Mouse (Mus musculus) heart, adult 18-20 months (tissue): ENCODE measurements at regions not wholly inside any gene's neighbourhood (a gene's known extent, or its start where the extent isn't known, plus 50 kb on each side); places are given as distances from the start of the nearest gene placed in this dataset.
A peak's percentile ranks its signal among the peaks of the same experiment; 100 is the strongest.
"Not testable (repeated sequence)": the region's sequence is repeated elsewhere in the genome, so short reads cannot be mapped to it uniquely, and the experiment has no call there.

Experiments
- DNase-seq, 2 experiments: peaks; one replicate each; pipeline ENCODE4 v3.0.0; 2021 to 2022; ENCODE audit warnings: mixed read lengths in 1 of 2

- DNase-seq, result no peak
These were observed 85.6 kb downstream of the Gxylt1 start for GRCm38 (mm10) chr15:93189266-93189855.

DNA sequence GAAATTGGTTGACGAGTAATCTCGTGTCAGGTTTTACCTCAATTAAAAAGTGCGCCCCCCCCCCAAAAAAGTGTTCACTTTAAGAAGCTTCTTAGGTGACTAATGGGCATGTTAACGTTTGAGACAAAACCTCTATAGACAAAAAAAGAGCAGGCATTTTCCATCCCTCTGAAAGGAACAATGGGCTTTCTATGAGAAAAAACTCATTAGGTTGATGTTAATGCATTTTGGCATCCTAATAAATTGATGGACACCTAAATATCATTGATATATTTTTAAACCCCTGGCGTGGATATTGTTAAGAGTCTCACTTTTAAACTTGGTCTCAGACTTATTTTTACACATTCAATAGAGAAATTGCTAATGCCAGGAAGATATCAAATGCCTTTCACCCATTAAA is 98.8 kb downstream of the Gxylt1 start:
- no peak for DNase-seq

DNA sequence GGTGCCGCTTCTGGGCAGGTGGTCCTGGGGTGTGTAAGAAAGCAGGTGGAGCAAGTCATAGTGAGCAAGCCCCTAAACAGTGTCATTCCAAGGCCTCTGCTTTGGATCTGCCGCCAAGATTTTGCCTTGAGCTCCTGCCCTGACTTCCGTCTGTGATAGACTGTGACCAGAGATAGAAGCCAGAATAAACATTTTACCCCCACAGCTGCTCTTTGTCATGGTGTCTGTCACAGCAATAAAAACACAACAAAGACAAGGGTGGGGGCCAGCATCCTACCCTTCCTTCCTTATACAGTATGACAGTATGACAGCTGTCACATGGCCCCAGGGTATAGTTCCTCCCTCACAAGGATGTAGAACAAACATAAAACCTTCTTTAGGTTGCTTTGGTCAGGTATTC is 106.2 kb downstream of the Gxylt1 start:
- DNase-seq, result peak in 1 of 2 experiments; percentile 3

DNA sequence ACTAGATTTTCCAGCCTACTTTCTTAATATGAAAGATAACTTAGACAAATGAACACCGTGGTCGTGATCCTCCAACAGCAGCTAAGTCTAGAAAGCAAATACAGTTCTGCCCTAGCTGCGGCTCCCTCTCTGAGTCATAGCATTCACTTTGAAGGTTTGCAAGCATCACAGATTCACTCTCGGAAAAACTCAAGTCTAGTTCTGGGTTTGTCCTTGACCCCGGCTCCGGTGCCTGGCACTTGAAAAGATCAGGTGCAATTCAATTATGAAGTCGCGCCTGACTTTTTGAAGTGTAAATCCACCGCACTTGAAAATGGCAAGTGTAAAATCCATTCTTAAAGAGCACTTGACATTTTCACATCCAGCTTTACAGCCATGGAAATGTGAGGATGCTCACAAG is 107.5 kb downstream of the Gxylt1 start:
- no peak for DNase-seq

DNA sequence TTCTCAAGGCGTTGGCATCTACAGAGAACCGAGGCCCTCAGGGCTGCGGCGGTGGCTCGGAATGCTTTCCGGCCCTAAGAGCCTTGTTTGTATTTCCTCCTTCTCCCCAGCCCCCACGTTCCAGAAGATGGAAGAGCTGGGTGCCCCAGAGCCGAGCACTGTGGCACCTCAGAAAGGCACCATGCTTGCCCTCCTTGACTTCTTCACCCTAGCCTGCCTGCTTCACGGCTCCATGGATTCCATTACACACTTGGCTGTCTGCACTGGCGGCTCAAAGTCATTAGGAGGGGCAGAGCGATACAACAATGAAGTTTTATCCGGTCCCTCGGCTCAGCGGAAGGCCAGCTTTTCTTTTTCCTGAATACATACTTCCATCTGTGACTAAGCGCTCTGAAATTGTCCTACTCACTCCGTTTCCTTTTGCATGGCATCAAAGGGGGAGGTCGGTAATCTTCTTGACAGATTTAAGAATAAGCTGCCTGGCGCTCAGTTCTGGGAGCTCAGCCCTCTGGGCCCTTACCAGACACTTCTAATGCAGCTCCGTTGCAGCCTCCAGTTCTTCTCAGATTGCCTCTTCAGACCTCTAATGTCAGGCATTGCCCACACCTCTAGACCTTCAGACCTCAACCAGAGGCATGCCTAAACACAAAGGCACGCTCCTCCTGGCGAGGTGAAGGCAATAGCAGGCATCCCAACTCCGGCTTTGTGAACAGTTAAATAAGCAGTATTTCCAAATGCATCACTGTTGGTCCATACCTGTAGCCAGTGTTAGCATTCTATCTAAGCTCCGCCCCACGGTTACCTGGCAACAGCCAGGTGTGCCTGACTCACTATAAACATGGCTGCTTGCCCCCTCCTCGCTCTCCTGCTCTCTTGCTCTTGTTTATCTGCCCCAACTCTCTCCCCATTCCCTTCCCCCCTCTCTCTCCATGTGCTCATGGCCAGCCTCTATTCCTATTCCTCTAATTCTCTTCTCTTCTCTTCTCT is 112.8 kb downstream of the Gxylt1 start:
- peak; percentile 2 to 5 for DNase-seq

GRCm38 (mm10) chr15:93161329-93161728 is 113.7 kb downstream of the Gxylt1 start:
- DNase-seq, result peak; percentile 5 to 20

- no peak for DNase-seq
These were observed 119.2 kb downstream of the Gxylt1 start for GRCm38 (mm10) chr15:93155756-93156155.

DNA sequence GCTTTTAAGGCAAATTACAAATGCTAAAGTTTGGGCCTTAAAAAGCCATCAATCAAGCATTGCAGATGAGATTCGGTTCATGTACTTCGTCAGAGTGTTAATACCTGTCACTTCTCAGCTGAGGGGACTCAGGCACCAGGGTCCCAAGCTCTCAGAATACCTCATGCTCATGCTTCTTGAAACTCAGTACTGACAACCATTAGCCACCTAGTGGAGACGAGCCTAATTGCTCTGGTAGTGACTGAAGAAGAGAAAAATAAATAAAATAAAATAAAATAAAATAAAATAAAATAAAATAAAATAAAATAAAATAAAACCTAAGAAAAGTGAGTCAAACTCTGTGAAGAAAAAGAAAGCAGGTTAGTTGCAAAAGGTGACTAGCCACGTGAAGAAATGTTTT is 121.0 kb downstream of the Gxylt1 start:
- no peak for DNase-seq

GRCm38 (mm10) chr15:93144899-93145298 is 130.1 kb downstream of the Gxylt1 start:
- DNase-seq, result no peak

GRCm38 (mm10) chr15:93144264-93144663 is 130.7 kb downstream of the Gxylt1 start:
- DNase-seq, result no peak

GRCm38 (mm10) chr15:93133379-93133778 is 141.6 kb downstream of the Gxylt1 start:
- no peak for DNase-seq

- no peak for DNase-seq
These were observed 143.9 kb downstream of the Gxylt1 start for GRCm38 (mm10) chr15:93131056-93131455.

DNA sequence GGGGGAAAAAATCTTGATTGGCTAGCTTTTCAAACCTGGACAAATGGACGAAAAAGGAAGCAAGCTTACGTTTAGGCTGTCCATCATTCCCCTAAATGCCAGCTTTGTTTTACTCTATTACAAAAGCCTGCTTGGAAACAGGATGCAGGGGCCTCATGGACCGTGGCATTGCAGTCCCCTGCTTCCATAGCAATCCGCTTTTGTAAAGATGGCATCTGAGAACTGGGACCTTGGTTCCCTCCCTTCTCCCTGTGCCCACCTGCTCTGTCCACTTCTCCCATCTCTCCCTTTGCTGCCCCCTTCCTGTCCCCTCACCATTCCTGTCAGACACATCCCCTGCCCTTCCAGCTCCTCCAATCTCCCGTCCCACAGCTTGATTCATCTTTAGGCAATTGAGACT is 149.7 kb downstream of the Gxylt1 start:
- no peak for DNase-seq

DNA sequence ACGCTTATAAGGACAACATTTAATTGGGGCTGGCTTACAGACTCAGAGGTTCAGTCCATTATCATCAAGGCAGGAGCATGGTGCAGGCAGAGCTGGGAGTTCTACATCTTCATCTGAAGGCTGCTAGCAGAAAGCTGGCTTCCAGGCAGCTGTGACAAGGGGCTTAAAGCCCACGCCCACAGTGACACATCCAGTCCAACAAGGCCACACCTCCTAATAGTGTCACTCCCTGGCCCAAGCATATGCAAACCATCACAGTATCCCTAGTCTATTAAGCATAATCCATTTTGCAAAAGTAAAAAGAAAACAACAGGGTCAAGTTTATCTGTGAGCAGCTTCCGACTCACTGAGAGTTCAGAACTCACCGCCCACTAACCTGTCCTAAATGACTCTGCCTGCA is 153.8 kb downstream of the Gxylt1 start:
- DNase-seq, result no peak

- DNase-seq, result not testable (repeated sequence)
These were observed 157.2 kb downstream of the Gxylt1 start for GRCm38 (mm10) chr15:93117806-93118205.

- peak; percentile 1 to 7 for DNase-seq
These were observed 159.3 kb downstream of the Gxylt1 start for GRCm38 (mm10) chr15:93115674-93116102.

- DNase-seq, result no peak
These were observed 170.0 kb downstream of the Gxylt1 start for GRCm38 (mm10) chr15:93104936-93105335.

DNA sequence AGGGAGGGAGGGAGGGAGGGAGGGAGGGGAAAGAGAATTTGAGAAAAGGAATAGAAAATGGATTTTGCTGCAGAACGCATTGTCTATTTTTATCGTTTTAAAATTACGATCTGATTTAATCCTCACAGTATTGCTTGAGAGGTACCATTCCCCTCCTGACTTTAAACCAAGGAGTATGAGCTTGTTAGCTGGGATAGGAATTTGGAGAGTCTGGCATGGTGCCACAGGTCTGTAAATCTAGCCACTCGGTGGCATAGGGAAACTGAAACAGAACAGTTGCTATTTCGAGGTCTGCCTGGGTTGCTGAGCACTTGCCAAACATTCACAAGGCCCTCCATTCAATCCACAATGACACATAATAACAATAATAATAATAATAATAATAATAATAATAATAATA is 171.6 kb downstream of the Gxylt1 start:
- DNase-seq, result peak; percentile 12 to 26

DNA sequence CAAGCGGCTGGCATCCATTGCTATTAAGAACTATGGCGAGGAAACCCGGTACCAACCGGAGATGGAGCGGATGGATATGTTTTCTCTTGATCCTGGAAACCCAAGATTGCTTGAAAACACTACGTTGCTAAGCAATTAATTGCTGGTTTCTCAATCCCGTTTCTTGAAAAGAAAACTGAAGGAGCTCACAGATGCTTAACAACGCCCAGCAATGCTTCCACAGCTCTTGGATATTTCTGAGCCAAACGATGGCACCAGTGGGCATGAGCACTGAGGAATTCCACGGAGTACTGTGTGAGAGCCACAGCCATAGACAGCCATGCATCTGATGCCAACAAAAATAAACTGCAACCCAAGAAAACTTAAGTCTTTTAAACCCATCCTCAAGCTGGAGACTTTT is 173.1 kb downstream of the Gxylt1 start:
- no peak for DNase-seq

DNA sequence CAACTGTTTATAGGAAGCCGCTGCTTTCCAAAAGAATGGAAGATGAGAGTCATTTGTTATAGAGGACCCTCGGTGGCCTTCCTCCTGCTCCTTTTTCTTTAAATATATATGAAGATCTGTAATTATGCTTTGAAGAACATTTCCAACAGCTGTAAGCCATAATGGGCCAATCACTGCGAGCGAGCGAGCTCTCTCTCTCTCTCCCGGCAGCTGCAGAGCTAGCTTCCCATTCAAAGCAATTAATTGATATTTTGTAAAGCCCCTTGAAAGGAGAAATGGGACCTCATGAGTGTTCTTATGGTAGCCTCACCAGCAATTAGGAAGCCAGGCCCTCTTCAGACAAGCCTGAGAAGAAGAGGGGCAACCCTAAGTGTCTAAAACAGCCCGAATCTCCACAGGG is 174.1 kb downstream of the Gxylt1 start:
- no peak for DNase-seq

GRCm38 (mm10) chr15:93099840-93100239 is 175.1 kb downstream of the Gxylt1 start:
- no peak for DNase-seq

DNA sequence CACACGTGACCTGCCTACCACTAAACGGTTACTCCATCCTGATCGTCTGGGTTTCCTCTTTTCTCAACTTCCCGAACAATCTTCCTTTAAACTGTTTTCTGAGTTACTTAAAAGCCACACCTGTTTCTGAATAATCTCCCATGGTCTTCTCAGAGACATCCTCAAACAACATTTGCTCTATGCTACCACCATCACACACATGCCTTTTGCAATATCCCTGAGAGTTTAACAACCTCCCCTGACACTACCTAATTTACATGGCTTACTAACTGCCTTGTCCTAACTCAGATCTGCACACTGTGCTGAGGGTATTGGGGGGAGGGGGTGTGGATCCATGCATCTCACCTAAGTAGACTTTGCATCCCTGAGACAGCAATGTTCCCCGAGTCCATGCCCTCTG is 178.6 kb downstream of the Gxylt1 start:
- no peak for DNase-seq

- no peak for DNase-seq
These were observed 179.8 kb downstream of the Gxylt1 start for GRCm38 (mm10) chr15:93095224-93095623.
